Mouse (Mus musculus) cerebellum, adult 9-10 months (tissue): ENCODE measurements around the gene Pan2.
"Not testable (repeated sequence)": the region's sequence is repeated elsewhere in the genome, so short reads cannot be mapped to it uniquely, and the experiment has no call there.

Source experiments
- DNase-seq: peaks from one replicate; pipeline ENCODE4 v3.0.0; 2022

Gene Pan2

DNA sequence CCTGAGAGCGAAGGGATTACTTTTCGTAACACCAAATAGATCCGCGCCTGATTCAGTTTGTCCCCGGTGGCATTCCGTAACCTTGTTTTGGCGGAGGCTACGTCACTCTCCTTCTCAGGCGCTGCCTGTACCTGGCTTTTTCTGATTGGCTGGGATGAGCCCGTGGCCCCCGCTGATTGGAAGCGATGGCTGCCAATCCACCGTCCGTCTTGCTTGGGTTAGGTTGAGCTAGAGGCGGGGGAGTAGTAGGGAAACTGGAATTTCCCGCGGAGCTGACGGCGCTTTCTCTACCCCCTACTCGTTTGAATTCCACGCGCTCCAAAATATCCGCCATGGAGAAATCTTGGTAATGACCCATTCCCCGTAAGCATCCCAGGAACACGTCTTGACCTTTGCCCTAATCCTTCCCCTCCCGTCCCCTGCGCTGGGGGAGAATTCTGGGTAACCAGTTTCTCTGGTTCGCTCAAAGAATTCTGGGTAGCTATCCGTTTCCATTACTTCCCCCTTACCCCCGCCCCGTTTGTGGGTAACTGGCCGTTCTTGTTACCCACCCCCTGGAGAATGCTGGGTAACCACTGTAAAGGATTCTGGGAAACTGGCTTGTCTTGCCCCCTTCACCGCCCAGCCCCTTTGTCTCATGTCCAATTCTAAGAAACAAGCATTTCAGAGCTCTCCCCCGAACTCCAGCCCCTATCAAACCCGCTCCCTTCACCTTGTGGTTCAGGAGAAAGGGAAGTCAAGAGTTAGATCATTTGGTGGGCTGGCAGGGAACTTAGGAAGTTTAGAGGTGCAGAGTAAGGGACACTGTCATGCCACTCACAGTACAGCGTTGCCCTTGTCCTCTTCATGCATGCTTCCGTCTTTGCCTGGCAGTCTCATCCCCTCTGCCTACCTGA, at the start of gene Pan2:
Gene Pan2 (plus strand): TSS at position 210 of the 896 bp plus-strand sequence.
- peak; percentile 100 for DNase-seq

DNA sequence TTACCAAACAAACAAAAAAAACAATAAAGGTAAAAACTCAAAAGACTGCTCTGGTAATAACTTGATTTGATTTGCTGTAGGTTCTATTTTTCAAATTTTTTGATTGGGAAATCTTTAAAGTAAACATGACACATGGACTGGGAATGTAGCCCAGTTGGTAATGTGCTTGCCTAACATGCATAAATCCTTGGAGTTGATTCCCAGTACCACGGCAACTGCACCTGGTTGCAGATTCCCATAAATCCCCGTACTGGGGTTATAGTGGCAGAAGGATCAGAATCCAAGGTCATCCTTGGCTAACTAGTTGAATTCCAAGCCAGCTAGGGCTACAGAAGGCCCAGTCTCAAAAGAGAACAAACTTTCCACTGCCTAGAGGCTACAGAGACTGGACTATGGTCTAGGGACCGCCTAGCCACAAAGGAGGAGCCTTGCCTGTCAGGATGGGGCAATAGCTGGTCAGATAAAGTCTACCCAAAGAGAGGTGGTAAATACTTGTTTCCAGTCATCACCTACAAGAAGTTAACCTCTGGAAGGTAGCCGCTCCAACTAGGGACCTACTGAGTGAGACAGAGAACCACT, 49.4 kb upstream of the Pan2 start, which contains the start of gene Apon:
Gene Apon (plus strand): TSS at position 420 of the 579 bp plus-strand sequence.
- DNase-seq, result no peak

DNA sequence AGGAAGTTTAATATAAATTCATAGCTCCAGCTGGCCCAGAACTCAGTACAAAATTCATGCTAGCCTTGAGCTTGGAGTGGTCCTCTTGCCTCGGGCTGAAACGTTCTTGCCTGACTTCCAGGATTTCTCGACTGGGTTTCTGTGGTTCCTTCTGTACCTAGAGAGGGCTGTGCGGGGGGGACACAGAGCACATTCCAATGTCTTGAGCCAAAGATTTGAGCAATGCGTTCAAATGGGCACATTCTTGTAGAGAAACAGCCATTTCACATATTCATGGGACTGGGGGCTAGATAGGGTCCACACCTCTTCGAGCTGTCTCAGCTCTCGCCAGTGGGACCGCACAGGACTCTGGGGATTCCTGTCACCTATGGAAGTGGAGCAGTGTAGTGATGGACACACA, 47.2 kb upstream of the Pan2 start:
- DNase-seq, result no peak

DNA sequence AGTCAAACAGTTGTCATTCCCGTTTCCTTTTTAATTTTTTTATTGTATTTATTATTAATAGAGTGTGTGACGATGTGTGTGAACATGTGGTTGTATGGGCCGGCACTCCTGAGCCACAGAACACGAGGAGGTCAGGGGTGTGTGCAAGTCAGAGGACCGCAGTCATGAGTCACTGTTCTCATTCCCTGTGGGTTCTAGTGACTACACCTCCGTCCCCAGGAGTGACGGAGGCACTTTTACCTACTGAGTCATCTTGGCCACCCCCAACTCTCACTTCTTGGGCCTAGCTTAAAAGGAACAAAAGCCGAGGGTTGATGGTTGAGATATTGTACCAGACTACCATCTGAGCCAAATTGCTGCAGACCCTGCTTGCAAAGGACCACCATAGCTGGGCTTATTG, 46.8 kb upstream of the Pan2 start:
- DNase-seq, result no peak

DNA sequence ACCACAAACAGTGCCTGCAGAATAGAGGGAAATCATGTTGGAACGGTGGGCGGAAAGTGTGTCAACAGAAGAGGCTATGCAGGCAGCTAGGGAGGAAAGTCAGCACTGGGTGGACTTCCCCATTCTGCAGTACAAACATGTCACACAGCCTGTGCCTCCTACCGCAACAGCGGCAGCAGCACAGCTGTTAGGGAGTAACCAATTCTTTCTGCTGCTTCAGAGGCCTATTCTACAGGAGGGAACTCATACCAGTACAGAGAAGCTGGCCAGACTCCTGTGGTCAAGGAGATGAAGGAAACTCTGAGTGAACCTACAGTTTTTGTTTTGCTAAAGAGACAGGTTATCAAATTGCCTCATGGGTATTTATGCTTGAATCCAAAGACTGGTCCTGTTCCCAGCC, 44.2 kb upstream of the Pan2 start:
- DNase-seq, result no peak

DNA sequence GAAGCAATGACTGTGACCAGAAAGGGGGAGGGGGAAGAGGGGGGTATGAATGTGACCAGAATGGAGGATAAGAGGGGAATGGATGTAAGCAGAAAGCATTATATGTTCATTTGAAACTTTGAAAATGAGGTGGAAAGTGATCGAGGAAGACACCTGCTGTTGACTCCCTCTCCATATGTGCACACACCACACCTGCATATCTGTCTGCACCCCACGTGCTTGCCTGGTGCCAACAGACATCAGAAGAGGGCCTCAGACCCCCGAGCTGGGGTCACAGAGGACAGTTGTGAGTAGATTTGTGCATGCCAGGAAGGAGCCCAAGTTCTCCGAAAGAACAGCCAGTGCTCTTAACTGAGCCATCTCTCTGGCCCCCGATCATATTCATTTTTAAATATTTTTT, 43.2 kb upstream of the Pan2 start:
- no peak for DNase-seq

DNA sequence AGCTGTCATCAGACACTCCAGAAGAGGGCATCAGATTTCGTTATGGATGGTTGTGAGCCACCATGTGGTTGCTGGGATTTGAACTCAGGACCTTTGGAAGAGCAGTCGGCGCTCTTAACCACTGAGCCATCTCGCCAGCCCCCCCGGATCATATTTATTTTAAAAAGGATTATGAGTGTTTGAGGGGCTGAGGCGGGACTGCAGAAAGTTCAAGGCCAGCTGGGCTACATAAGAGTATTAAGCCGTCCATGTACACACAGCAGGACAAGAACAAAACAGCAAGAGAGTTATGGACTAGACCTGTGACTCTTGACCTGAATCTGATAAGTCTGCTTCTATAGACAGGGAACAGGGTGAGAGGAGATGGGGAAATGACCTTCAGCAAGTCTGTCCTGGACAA, 42.8 kb upstream of the Pan2 start:
- not testable (repeated sequence) for DNase-seq

DNA sequence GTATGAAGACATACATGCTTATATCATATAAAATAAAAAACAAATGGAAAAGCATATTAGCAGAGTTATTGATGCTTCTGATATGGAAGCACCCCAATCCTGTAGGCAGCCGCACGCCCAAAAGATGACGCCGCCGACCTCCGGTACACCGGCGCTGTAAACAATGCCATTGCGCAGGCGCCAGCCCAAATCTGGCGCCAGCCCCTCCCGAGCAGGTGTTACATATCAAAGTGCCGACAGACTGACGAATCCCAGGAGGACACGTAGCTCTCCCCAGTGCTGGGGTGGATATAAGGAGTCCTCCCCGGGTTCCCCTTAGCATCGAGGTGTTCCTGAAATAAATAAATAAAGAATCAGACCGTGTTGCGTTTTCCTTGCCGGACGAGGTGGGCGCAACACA, 40.8 kb upstream of the Pan2 start:
- DNase-seq, result no peak

DNA sequence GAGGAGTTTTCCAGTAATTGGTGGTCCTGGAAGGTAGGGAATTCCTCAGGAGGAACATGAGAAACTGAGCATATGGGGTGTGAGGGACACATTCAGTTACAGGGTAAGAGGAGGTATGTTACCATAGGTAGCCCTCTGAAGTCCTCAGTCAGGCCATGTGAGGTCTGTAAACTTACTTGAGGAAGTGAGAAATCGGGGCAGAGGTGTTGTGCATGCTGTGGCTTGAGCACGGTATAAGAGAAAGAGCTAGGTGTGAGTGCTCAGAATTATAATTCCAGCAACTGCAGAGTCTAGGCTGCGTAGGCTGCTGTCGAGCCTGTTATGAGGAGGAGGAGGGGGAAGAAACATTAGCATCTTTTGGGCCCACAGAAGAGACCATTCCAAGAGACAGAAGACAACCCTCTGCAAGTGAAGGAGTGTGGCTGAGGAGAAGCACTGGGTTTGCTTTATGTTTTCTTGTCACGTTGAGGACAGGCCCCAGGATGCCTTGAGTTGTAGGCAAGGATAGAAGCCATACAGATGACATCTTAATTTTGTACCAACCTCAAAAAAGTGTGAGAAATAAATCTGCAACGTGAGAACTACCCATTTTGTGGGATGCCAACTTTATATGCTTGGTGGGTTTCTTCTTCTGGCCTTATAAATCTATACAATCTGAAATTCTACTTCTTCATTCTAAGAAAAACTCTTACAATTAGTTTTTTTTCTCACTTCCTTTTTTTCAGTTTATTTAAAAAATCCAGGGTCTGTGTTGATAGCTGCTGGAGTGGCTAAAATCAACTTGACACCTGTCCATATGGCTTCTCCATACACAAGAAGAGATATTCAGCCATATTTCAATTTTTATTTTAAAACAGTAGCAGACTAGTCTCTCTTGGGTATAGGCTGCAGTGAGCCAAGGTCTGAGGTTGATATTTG, 39.5 kb upstream of the Pan2 start:
- DNase-seq, result no peak

DNA sequence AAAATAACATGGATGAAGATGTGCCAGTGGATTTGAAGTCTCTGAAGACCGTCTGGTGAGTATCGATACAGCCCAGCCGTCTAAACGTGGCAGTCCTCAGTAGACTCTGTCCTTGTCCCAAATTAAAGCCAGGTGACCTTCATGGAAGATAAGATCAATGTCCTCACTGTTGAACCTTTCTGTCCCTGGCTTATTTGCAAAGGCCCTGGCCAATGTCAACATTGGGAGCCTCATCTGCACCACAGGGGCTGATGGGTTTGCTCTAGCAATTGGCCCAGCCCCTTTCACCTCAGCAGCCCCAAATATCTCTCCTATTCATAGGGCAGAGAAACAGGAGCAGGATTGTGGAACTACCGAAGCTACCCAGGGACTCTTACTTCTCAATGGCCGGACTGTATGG, 34.8 kb upstream of the Pan2 start, which contains the start of gene Apof:
Gene Apof (plus strand): TSS at position 301 of the 400 bp plus-strand sequence.
- DNase-seq, result no peak

DNA sequence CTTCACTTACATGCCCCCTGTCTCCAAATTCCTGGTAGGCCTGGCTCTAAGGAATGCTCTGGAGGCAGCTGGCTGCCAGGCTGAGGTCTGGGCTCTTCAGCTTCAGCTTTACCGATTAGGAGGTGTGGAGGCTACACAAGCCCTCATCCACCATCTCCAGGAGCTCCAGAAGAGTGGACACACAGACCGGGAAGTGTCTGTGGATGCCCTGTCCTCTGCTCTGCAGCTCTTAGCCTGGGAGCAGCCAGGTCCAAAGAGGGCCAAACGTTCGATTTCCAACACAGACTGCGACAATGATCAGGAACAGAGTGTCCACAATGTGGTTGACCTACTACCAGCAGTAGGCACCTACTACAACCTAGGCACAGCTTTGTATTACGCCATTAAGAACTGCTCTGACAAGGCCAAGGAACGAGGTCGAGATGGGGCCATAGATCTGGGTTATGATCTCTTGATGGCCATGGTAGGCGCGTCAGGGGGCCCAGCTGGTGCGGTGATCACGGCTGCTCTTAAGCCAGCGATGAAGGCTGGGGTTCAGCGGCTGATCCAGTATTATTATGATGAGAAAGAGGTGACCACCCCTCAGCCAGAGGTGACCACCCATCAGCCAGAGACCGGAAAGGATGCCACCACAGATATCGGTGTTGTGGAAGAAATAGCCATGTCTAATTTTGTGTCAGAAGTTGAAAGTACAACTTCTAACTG, 33.8 kb upstream of the Pan2 start:
- DNase-seq, result peak; percentile 53

DNA sequence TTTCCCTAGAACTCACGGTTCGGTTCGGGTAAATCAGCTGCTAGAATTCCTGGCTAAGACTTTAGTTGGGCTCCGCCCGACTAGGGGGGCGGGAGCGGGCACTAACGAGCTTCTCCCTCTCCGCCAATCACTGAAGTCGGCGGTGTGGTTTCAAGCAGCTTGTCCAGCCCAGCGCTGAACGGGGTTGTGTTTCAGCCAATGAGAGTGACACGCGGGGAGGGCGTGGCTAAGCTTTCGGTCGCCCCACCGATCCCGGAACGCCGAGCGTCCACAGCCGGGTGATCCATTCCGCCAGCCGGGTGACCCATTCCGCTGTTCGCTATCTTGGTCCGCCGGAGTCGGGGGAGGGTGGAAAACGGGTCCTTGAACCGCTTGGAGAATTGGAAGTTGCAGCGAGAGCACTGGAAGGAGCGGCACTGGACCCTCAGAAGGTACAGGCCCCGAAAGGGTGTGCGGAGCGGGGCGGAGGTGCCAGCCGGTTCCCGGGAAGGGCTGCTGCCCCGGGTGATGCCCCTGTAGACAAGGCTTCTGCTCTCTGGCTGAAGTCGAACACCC, 32.8 kb upstream of the Pan2 start, which contains the start of gene Stat2:
Gene Stat2 (plus strand): TSS at position 273 of the 555 bp plus-strand sequence.
- DNase-seq, result peak; percentile 98

DNA sequence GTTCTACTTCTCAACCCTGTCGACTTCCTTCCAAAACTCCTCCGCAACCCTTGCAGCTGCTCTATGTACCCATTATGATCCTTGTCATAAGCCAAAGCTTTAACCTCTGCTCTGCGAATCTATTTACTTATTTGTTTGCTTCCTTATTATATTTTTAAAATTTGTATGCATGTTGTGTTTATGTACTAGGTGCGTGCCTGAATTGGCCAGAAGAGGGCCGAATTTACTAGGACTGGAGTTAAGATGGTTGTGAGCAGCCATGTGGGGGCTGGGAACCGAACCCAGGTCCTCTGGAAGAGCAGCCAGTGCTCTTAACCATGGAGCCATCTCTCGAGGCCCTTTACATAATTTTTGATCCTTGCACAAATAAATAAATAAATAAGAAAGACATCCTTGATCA, 32.3 kb upstream of the Pan2 start:
- DNase-seq, result peak; percentile 53

DNA sequence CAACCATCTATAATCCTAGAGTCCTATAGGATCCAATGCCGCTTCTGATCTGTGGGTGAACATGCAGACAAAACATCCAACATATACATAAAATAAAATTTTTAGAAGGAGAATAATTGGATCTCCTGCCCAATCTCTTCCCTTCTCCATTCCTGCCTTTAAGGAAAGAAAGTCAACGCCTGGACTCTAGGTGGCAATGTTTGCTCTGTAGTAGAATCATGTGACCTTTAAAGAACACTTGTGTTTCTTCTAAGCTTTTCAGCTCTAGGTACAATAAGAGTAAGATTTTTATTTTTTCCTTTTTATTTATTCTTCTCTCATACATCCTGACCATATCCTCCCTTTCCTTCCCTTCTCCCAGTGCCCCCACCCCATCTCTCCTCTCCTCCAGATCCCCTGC, 31.3 kb upstream of the Pan2 start:
- peak; percentile 69 for DNase-seq

DNA sequence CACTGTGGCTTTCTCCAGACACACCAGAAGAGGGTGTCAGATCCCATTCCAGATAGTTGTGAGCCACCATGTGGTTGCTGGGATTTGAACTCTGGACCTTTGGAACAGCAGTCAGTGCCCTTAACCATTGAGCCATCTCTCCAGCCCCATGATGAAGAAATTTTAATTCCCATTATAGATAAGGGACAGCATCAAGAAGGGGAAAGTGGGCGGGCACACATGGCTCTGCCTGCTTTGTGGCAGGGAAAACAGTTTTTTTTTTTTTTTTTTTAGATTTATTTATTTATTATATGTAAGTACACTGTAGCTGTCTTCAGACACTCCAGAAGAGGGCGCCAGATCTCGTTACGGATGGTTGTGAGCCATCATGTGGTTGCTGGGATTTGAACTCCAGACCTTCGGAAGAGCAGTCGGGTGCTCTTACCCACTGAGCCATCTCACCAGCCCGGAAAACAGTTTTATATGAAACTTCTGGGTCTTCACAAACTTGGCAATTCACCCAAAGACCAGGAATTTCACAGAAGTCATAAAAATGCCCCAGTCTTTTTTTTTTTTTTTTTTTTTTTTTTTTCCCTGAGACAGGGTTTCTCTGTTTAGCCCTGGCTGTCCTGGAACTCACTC, 30.2 kb upstream of the Pan2 start:
- DNase-seq, result peak; percentile 39

DNA sequence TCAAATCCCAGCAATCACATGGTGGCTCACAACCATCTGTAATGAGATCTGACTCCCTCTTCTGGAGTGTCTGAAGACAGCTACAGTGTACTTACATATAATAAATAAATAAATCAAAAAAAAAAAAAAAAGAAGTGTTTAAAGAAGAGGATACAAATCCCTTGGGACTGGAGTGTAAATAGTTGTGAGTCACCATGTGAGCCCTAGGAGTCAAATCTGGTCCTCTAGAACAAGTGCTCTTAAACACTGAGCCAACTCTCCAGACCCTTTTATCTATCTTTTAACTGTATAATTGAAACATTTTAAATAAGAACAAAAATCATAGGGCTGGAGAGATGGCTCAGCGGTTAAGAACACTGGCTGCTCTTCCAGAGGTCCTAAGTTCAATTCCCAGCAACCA, 27.8 kb upstream of the Pan2 start:
- DNase-seq, result peak; percentile 22

DNA sequence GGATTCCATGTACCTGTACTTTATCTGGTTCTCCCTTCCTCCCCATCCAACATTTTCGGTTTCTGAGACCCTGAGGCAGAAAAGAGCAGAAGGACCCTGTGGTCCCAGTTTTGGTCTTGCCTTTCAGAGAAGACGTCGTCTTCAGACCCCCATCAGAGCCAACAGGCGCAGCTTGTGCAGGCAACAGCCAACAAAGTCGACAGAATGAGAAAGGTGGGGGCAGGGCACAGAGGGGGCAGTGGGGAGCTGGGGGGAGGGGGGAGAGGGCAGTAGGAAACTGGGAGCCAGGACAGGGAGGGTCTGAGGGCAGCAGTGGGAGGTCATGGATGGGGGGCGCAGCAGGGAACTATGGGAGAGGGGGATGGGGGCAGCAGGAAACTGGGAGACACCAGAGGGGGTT, 25.0 kb upstream of the Pan2 start:
- DNase-seq, result no peak

DNA sequence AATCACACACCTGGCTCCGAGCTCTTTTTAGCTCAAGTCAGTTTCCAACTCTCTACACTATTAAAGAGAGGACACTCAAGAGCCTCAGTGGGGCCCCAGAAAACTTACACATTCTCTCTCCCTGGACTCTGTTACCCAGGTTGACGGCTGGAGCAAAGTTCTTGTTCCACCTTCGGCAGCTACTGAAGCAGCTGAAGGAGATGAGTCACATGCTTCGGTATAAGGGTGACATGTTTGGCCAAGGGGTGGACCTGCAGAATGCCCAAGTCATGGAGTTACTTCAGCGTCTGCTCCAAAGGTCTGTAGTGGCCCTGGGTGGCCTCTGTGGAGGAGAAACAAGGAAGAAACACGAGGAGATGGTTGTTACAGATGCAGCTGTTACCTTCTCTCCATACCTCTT, 22.2 kb upstream of the Pan2 start:
- DNase-seq, result no peak

DNA sequence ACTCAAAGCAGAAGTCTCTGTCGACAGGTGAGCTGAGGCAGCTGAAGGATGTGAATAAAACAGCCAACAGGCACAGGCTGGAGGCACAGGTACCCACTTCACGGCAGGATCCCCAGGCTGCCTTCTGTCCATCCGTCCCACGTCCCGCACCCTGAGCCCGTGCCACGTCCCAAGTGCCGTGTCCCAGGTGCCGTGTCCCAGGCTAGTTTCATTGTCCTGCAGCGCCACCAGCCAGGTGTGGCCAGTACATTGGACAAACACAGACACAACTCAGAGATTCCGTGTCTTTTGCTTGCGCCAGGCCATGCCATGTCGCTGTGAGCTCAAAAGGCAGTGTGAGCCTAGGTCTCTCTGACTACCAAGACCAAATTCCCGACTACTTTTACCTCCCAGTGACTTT, 21.5 kb upstream of the Pan2 start:
- DNase-seq, result no peak

DNA sequence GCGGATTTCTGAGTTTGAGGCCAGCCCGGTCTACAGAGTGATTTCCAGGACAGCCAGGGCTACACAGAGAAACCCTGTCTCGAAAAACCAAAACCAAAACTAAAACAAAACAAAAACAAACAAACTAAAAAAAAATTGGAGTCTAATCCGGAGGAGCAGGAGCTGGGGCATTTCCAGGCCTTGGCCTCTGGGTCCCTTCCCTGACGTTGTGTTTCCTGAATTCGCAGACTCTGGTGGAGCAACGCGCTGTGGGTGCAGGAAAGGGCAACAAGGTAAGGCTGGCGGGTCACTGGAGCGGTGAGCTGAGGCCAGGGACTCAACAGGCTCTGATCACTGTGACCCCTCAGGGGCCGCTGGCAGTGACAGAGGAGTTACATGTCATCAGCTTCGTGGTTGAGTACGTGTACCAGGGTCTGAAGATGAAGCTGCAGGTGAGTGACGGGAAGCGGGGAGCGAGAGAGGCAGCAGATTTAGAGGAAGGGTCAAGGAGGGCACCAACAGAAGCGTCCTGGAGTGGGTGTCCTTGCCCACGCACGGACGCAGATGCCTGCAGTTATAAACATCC, 20.2 kb upstream of the Pan2 start:
- no peak for DNase-seq
